Mouse (Mus musculus): Measurements from ENCODE around the gene Myh15. TPM values are rescaled to one million over a fixed set of nuclear protein-coding genes. Genes with fewer than 3 reads are reported as not detected.

Myh15 gene
- polyA plus RNA-seq, 1 experiment: not detected

DNA sequence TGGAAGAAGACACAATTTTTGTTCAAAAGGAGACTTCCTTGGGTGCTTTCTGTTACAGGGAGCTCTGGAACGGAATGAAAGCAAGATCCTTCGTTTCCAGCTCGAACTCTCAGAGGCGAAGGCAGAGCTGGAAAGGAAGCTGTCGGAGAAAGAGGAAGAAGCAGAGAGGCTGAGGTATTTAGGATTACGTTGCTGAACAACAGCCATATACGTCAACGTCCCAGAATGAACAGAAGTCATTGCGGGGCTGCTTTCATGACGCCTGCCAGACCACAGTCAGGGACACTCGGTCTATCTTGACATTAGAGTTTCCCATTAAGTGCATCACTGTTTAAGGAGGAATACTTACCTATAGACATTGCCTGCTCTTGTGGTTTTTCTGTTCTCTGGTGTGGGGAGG lies 108.4 kb downstream of the Myh15 start:
- H3K36me3 ChIP-seq (ENCODE audit: control insufficient read depth, insufficient read depth): no peaks in the 10 kb centered on the region
- H3ac ChIP-seq (ENCODE audit: control insufficient read depth, insufficient read length, low read depth): no peak overlapping the region
- H3K79me2 ChIP-seq (ENCODE audit: control insufficient read depth, insufficient read depth): no peaks in the 10 kb centered on the region
- H3K4me3 ChIP-seq (ENCODE audit: insufficient read depth, poor library complexity, severe bottlenecking): no peak overlapping the region
- no peaks in the 10 kb centered on the region for H3K27me3 ChIP-seq (ENCODE audit: control insufficient read depth, insufficient read depth, insufficient read length)
- no peak for TF ChIP-seq MAX (IDR thresholded peaks at IDR 0.05)
- TF ChIP-seq MYOG (IDR thresholded peaks at IDR 0.05; ENCODE audit: control insufficient read depth, extremely low read depth, insufficient read length): no peak
- no peaks in the 10 kb centered on the region for H3K79me3 ChIP-seq (ENCODE audit: low read depth)

DNA sequence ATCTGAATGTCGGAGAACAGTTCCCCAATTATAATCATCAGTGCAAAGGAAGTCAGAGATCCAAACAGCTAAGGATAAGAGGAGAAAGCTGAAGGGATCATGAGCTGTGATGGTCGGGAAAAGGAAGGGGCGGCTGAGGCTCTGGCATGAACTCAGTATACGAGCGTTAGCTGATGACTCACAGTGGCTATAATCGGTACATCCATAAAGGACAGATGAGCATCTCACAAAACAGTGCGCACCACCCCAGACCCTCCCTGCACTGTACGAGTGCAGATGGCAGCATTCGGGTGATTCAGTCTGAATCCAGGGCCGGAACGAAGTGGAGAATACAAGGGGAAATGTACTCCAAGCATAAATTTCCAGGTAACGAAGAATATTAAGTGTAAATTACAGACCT lies 110.0 kb downstream of the Myh15 start:
- Histone ChIP-seq H3K4me3 (ENCODE audit: insufficient read depth, poor library complexity, severe bottlenecking) (no peak overlapping the region), H3K79me2 (ENCODE audit: control insufficient read depth, insufficient read depth) (no peaks in the 10 kb centered on the region), H3K36me3 (ENCODE audit: control insufficient read depth, insufficient read depth) (no peaks in the 10 kb centered on the region), H3ac (ENCODE audit: control insufficient read depth, insufficient read length, low read depth) (no peak overlapping the region), H3K79me3 (ENCODE audit: low read depth) (no peaks in the 10 kb centered on the region), H3K27me3 (ENCODE audit: control insufficient read depth, insufficient read depth, insufficient read length) (no peaks in the 10 kb centered on the region)
- TF ChIP-seq CEBPB (IDR thresholded peaks at IDR 0.05; ENCODE audit: low read depth) (no peak), FOSL1 (IDR thresholded peaks at IDR 0.05; ENCODE audit: insufficient read depth, low read length, poor library complexity, severe bottlenecking) (no peak), MYOD1 (IDR thresholded peaks at IDR 0.05; ENCODE audit: control insufficient read depth, insufficient read length, low read depth) (no peak), USF1 (IDR thresholded peaks at IDR 0.05; ENCODE audit: low read depth) (no peak), CTCF (IDR thresholded peaks at IDR 0.05; ENCODE audit: control insufficient read depth, insufficient read depth, insufficient read length) (no peak), MAX (IDR thresholded peaks at IDR 0.05) (no peak), MYOG (IDR thresholded peaks at IDR 0.05; ENCODE audit: control insufficient read depth, extremely low read depth, insufficient read length) (no peak)

DNA sequence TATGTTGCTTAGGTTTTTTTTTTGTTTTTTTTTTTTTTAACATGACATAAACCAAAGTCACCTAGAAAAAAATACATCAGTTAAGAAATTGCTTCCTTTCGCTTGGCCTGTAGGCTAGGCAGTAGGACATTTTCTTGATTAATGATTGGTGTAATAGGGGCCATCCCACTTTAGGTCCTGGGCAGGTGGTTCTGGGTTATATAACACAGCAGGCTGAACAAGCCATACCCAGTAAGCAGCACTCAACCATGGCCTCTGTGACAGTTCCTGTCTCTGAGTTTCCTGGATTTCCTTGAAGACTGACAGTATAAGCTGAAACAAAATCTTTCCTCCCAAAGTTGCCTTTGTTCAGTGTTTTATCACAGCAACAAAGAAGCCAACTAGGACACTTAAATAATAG lies 117.8 kb downstream of the Myh15 start:
- Histone ChIP-seq H3K79me3 (ENCODE audit: low read depth) (no peaks in the 10 kb centered on the region), H3ac (ENCODE audit: control insufficient read depth, insufficient read length, low read depth) (no peak overlapping the region), H3K36me3 (ENCODE audit: control insufficient read depth, insufficient read depth) (no peaks in the 10 kb centered on the region), H3K27me3 (ENCODE audit: control insufficient read depth, insufficient read depth, insufficient read length) (no peaks in the 10 kb centered on the region), H3K4me3 (ENCODE audit: insufficient read depth, poor library complexity, severe bottlenecking) (no peak overlapping the region), H3K79me2 (ENCODE audit: control insufficient read depth, insufficient read depth) (no peaks in the 10 kb centered on the region)
- TF ChIP-seq CEBPB (IDR thresholded peaks at IDR 0.05; ENCODE audit: low read depth): no peak
- no peak for TF ChIP-seq USF1 (IDR thresholded peaks at IDR 0.05; ENCODE audit: low read depth)
- TF ChIP-seq CTCF (IDR thresholded peaks at IDR 0.05; ENCODE audit: control insufficient read depth, insufficient read depth, insufficient read length): no peak
- no peak for TF ChIP-seq MYOD1 (IDR thresholded peaks at IDR 0.05; ENCODE audit: control insufficient read depth, insufficient read length, low read depth)
- no peak for TF ChIP-seq MAX (IDR thresholded peaks at IDR 0.05)
- TF ChIP-seq MYOG (IDR thresholded peaks at IDR 0.05; ENCODE audit: control insufficient read depth, extremely low read depth, insufficient read length): no peak
- TF ChIP-seq FOSL1 (IDR thresholded peaks at IDR 0.05; ENCODE audit: insufficient read depth, low read length, poor library complexity, severe bottlenecking): no peak

DNA sequence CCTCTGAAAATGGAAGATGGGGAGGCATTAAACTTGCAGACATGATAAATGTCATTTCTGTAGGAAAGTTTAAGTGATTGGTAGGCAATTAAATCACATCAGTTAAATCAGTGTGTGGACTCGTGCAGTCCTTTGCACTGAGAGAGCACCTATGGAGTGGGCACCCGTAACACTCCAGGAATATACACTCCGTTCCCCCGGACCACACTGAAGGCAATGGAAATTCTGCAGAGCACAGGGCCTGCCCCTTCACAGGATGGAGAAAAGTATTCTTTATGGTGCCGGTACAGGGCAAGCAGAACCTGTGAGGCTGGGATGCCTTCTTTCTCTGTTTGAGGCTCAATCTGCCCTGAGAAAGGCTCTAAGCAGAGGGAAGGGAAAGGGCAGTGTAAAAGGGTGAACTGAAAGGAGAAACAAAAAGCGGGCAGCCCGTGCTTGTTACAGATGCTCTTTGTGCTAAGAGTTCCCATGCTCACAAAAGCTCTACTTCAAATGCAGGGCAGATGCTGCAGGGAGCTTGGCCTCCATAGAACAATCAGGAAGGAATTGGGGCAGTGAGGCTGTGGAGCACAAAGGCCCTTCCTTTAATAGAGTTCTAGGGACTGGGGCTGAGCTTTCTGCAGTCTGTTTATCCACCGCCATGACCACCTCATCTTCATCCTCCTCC lies 118.6 kb downstream of the Myh15 start:
- no peak overlapping the region for H3K4me3 ChIP-seq (ENCODE audit: insufficient read depth, poor library complexity, severe bottlenecking)
- TF ChIP-seq CTCF (IDR thresholded peaks at IDR 0.05; ENCODE audit: control insufficient read depth, insufficient read depth, insufficient read length) (no peak), FOSL1 (IDR thresholded peaks at IDR 0.05; ENCODE audit: insufficient read depth, low read length, poor library complexity, severe bottlenecking) (no peak), USF1 (IDR thresholded peaks at IDR 0.05; ENCODE audit: low read depth) (no peak)
- H3ac ChIP-seq (ENCODE audit: control insufficient read depth, insufficient read length, low read depth): no peak overlapping the region
- H3K36me3 ChIP-seq (ENCODE audit: control insufficient read depth, insufficient read depth): no peaks in the 10 kb centered on the region
- no peaks in the 10 kb centered on the region for H3K79me3 ChIP-seq (ENCODE audit: low read depth)
- no peaks in the 10 kb centered on the region for H3K79me2 ChIP-seq (ENCODE audit: control insufficient read depth, insufficient read depth)
- no peaks in the 10 kb centered on the region for H3K27me3 ChIP-seq (ENCODE audit: control insufficient read depth, insufficient read depth, insufficient read length)

DNA sequence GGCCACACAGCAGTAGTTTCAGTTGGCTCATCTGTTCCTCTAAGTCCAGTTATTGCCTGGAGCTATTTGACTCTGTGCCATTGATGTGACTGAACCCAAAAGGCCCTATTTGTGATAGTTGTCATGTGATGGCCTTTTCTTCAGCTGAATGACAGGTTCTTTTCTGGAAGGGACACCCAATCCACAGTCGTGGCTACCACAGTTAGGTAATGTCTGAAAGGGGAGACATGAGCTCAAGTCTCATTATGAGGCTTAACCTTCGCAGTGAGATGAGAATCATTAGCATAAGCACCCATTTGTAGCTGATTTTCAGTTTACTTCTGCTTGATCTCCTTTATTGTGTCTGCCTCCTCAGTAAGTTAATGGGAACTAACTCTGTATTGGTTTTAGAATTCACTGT lies 136.2 kb downstream of the Myh15 start:
- TF ChIP-seq CTCF (IDR thresholded peaks at IDR 0.05; ENCODE audit: control insufficient read depth, insufficient read depth, insufficient read length) (no peak), MAX (IDR thresholded peaks at IDR 0.05) (no peak), MYOD1 (IDR thresholded peaks at IDR 0.05; ENCODE audit: control insufficient read depth, insufficient read length, low read depth) (no peak), USF1 (IDR thresholded peaks at IDR 0.05; ENCODE audit: low read depth) (no peak), FOSL1 (IDR thresholded peaks at IDR 0.05; ENCODE audit: insufficient read depth, low read length, poor library complexity, severe bottlenecking) (no peak), MYOG (IDR thresholded peaks at IDR 0.05; ENCODE audit: control insufficient read depth, extremely low read depth, insufficient read length) (no peak), CEBPB (IDR thresholded peaks at IDR 0.05; ENCODE audit: low read depth) (no peak)
- no peaks in the 10 kb centered on the region for H3K27me3 ChIP-seq (ENCODE audit: control insufficient read depth, insufficient read depth, insufficient read length)
- H3ac ChIP-seq (ENCODE audit: control insufficient read depth, insufficient read length, low read depth): no peak overlapping the region
- H3K79me3 ChIP-seq (ENCODE audit: low read depth): no peaks in the 10 kb centered on the region
- no peaks in the 10 kb centered on the region for H3K79me2 ChIP-seq (ENCODE audit: control insufficient read depth, insufficient read depth)
- H3K36me3 ChIP-seq (ENCODE audit: control insufficient read depth, insufficient read depth): no peaks in the 10 kb centered on the region
- H3K4me3 ChIP-seq (ENCODE audit: insufficient read depth, poor library complexity, severe bottlenecking): no peak overlapping the region

DNA sequence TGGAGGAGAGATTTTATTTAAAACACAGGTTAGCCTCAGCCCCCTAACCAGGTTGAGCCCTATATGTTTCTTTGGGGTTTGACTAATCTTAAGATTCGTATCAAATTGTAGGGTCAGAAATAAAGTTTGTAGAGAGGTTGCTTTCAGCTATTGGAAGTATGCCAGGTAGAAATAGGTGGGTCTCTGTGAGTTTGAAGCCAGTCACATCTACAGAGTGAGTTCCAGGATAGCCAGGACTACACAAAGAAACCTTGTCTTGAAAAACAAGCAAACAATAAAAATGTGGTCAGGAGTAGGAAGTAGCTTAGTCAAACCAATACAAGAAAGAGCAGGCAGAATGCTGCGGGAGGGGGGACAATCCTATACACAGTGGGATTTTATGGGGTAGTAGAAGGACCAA lies 136.7 kb downstream of the Myh15 start:
- H3K4me3 ChIP-seq (ENCODE audit: insufficient read depth, poor library complexity, severe bottlenecking): no peak overlapping the region
- H3K79me2 ChIP-seq (ENCODE audit: control insufficient read depth, insufficient read depth): no peaks in the 10 kb centered on the region
- no peaks in the 10 kb centered on the region for H3K79me3 ChIP-seq (ENCODE audit: low read depth)
- H3ac ChIP-seq (ENCODE audit: control insufficient read depth, insufficient read length, low read depth): no peak overlapping the region
- no peak for TF ChIP-seq MAX (IDR thresholded peaks at IDR 0.05)
- TF ChIP-seq FOSL1 (IDR thresholded peaks at IDR 0.05; ENCODE audit: insufficient read depth, low read length, poor library complexity, severe bottlenecking): no peak
- TF ChIP-seq CEBPB (IDR thresholded peaks at IDR 0.05; ENCODE audit: low read depth): no peak
- TF ChIP-seq MYOD1 (IDR thresholded peaks at IDR 0.05; ENCODE audit: control insufficient read depth, insufficient read length, low read depth): no peak
- TF ChIP-seq MYOG (IDR thresholded peaks at IDR 0.05; ENCODE audit: control insufficient read depth, extremely low read depth, insufficient read length): no peak
- no peak for TF ChIP-seq CTCF (IDR thresholded peaks at IDR 0.05; ENCODE audit: control insufficient read depth, insufficient read depth, insufficient read length)
- TF ChIP-seq USF1 (IDR thresholded peaks at IDR 0.05; ENCODE audit: low read depth): no peak
- no peaks in the 10 kb centered on the region for H3K36me3 ChIP-seq (ENCODE audit: control insufficient read depth, insufficient read depth)
- H3K27me3 ChIP-seq (ENCODE audit: control insufficient read depth, insufficient read depth, insufficient read length): no peaks in the 10 kb centered on the region
